Comparison of ENCODE assay signal across 8 mouse cellular contexts in the genomic region with DNA sequence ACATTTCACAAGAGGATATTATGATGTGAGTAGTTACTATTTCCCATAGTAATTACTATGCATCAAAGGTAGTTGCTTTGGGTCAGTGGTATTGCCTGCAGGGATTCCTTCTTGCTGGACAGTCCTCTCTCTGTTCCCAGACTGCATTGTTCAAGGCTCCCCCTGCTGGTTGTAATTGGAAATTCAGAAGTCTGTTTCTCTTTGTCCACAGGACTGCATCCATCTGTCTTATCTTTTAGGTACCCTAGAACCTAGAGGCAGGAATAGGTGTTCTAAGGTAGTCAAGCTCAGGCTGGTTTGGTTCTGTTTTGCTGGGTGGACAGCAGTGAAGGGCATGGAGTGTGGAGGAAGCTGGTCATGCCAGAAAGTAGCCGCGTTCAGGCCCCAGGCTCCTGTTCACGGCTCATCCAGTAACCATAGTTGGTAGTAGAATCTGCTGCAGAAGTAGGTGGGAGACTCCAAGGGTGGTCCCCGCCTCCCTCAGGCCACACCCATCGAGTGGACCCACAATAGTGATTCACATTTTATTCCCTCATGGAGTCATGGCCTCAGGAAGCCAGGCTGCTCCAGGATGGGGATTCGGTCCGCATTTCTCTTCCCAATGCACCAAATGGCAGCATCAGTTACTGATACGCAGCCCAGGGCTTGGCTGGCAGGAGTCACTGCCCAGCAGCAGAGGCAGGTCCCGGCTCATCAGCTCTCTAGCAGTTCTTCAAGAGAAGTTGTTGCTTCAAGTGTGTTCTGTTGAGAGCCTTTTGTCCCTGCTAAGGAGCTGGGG. TPM values are rescaled to one million over a fixed set of nuclear protein-coding genes. Genes with fewer than 3 reads are reported as not detected.
DNase-seq lines count a peak whose midpoint lies in the region; ATAC-seq and TF ChIP-seq lines count a peak whose summit lies in the region.

No protein-coding gene starts in this region.

- H3K9ac ChIP-seq in intestine, embryonic 15.5 days = no peak overlapping the region

- H3K27me3 ChIP-seq in intestine, embryonic 15.5 days (replicated peaks) = no peaks in the 10 kb centered on the region
- H3K27me3 ChIP-seq in small intestine, adult 2 months (ENCODE audit: control insufficient read depth, insufficient read depth, low read length) = no peaks in the 10 kb centered on the region

- no peak for TF ChIP-seq POLR2A in small intestine, adult 2 months (IDR thresholded peaks at IDR 0.05; ENCODE audit: low read depth, low read length)

- no peak overlapping the region for H3K4me2 ChIP-seq in intestine, embryonic 15.5 days (replicated peaks)

- TF ChIP-seq CTCF in small intestine, adult 2 months (IDR thresholded peaks at IDR 0.05; ENCODE audit: extremely low read depth, insufficient read length, insufficient replicate concordance, low read depth, low read length) = peak; percentile 41; the same call in 1 of the 2 replicates

- H3K36me3 ChIP-seq in intestine, embryonic 15.5 days = no peaks in the 10 kb centered on the region
- no peaks in the 10 kb centered on the region for H3K36me3 ChIP-seq in small intestine, adult 2 months (ENCODE audit: control insufficient read depth, insufficient read depth, low read length)

- no peaks in the 10 kb centered on the region for H3K4me1 ChIP-seq in intestine, embryonic 15.5 days (replicated peaks)
- no peaks in the 10 kb centered on the region for H3K4me1 ChIP-seq in small intestine, adult 2 months (ENCODE audit: control insufficient read depth, insufficient read depth, insufficient read length, low read length)

- H3K27ac ChIP-seq in intestine, embryonic 15.5 days = no peak overlapping the region
- H3K27ac ChIP-seq in small intestine, adult 2 months (ENCODE audit: insufficient read depth, low read depth, low read length) = no peak overlapping the region

- DNase-seq in heart, adult 11 months = peak; percentile 88
- no peak for DNase-seq in heart, postnatal 25 days (ENCODE audit: low spot score)
- DNase-seq in CD4-positive helper T cell, adult 2 months (ENCODE audit: low read depth, low spot score) = peak; percentile 51
- peak; percentile 69 for DNase-seq in brain, adult 2 months (ENCODE audit: low read depth, low spot score)
- DNase-seq in lung, adult 18-20 months = peak; percentile 11 to 56

- peak; percentile 83 for ATAC-seq in erythroid progenitor cell, adult 5-6 weeks (replicated peaks; ENCODE audit: low FRiP score, poor library complexity, severe bottlenecking)
- peak; percentile 71 for ATAC-seq in intestine, embryonic 15.5 days

- intact Hi-C loops in heart, postnatal 25 days (cut with DNase I) = loop anchor here (5.0 kb wide), 2 partner anchors 52 to 287 kb away; partner anchors contain the start of gene Caprin1

- H3K4me3 ChIP-seq in intestine, embryonic 15.5 days (replicated peaks) = no peak overlapping the region
- H3K4me3 ChIP-seq in small intestine, adult 2 months (ENCODE audit: low read depth, low read length) = no peak overlapping the region

- 75% methylated on average over 9 of the region's 9 CpGs for WGBS in intestine, embryonic 15.5 days
- WGBS in small intestine, adult 2 months = 72% methylated on average over 9 of the region's 9 CpGs

- H3K9me3 ChIP-seq in intestine, embryonic 15.5 days = no peaks in the 10 kb centered on the region

RNA-seq across cellular contexts. Expression of gene Caprin1, which starts 51.7 kb away (rescaled TPM):
- 100 to 1,000 TPM; 197 to 217 TPM for total RNA-seq in heart, postnatal 25 days (2021)
- 142 and 231 TPM in 2 replicates for total RNA-seq in erythroid progenitor cell, adult 5-6 weeks (2015; ENCODE audit: low replicate concordance)
- total RNA-seq in erythroid progenitor cell, adult 5-6 weeks (2017; ENCODE audit: low replicate concordance) = 206 and 279 TPM in 2 replicates
- 246 and 291 TPM in 2 replicates for polyA plus RNA-seq in intestine, embryonic 15.5 days (2015; fragmentation: Nextera tagmentation; extraction: Ambion mirVana)
- 69.9 and 90.0 TPM in 2 replicates for polyA plus RNA-seq in small intestine, adult 2 months (2012; rRNA removed)
